Mouse (Mus musculus): Measurements from ENCODE around the gene Cela1.

DNA sequence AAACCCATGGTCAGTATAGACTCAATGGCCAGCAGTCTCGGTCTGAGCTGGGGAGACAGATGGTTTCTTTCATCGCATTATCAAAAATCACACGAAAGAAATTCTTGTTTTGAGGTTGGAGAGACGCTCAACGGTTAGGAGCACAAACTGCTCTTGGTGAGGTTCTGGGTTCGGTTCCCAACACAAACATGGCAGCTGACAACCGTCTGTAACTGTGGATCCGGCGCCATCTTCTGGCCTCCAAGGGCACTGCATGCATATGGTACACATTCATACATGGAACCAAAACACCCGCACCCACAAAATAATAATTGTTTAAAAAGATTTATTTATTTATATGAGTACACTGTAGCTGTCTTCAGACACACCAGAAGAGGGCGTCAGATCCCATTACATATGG, 30.9 kb upstream of the Cela1 start:
- TF ChIP-seq CTCF (IDR thresholded peaks at IDR 0.05; ENCODE audit: low read depth, low read length) (no peak), GATA1 (IDR thresholded peaks at IDR 0.05; ENCODE audit: borderline replicate concordance, low read length) (no peak)
